Mouse (Mus musculus) limb, embryonic 15.5 days (tissue): Measurements from ENCODE around the gene Rwdd3. TPM values are rescaled to one million over a fixed set of nuclear protein-coding genes. Genes with fewer than 3 reads are reported as not detected.

Source experiments
- ATAC-seq: fragments of 200-750 bp; cut with Nextera tagmentation; 2 replicates; pipeline ENCODE4 v1.8.0; 2017; ENCODE audit warnings: low read depth, moderate TSS enrichment; ENCODE audit not compliant: insufficient number of reproducible peaks, low FRiP score, low TSS enrichment
- H3K27ac ChIP-seq: fragments of 300-500 bp; sonication (generic); 2 replicates; pipeline ENCODE4 v1.5.1; 2015; ENCODE audit warnings: moderate library complexity, mild to moderate bottlenecking, inconsistent platforms
- H3K27me3 ChIP-seq: fragments of 300-500 bp; sonication (generic); 2 replicates; pipeline ENCODE4 v1.6.1; 2015; ENCODE audit warnings: inconsistent platforms
- H3K36me3 ChIP-seq: fragments of 300-500 bp; sonication (generic); 2 replicates; pipeline ENCODE4 v1.6.1; 2015; ENCODE audit warnings: inconsistent platforms
- H3K4me1 ChIP-seq: fragments of 300-500 bp; sonication (generic); 2 replicates; pipeline ENCODE4 v1.6.1; 2015; ENCODE audit warnings: inconsistent platforms
- H3K4me2 ChIP-seq: fragments of 300-500 bp; sonication (generic); 2 replicates; pipeline ENCODE4 v1.6.1; 2015; ENCODE audit warnings: mild to moderate bottlenecking, inconsistent platforms
- H3K4me3 ChIP-seq: fragments of 300-500 bp; sonication (generic); 2 replicates; pipeline ENCODE4 v1.5.1; 2015; ENCODE audit warnings: mild to moderate bottlenecking, inconsistent platforms
- H3K9ac ChIP-seq: fragments of 300-500 bp; sonication (generic); 2 replicates; pipeline ENCODE4 v1.6.1; 2015; ENCODE audit warnings: inconsistent platforms
- H3K9me3 ChIP-seq: fragments of 300-500 bp; sonication (generic); 2 replicates; pipeline ENCODE4 v1.6.1; 2016; ENCODE audit warnings: inconsistent platforms
- WGBS: fragments of 180-500 bp; shearing (Covaris S2); methylation state at CpG from one replicate; pipeline ENCODE4 v1.1.7; 2015; 5-methylcytosine and 5-hydroxymethylcytosine counted together
- polyA plus RNA-seq: library from polyadenylated mRNA; unstranded; fragments of >200 nt; fragmentation: Nextera tagmentation; extraction: Ambion mirVana; gene quantifications from 2 replicates; pipeline ENCODE4 v1.2.1, GENCODE M21; 2015

The Rwdd3 gene
- polyA plus RNA-seq = 5.3 and 5.9 TPM in 2 replicates

DNA sequence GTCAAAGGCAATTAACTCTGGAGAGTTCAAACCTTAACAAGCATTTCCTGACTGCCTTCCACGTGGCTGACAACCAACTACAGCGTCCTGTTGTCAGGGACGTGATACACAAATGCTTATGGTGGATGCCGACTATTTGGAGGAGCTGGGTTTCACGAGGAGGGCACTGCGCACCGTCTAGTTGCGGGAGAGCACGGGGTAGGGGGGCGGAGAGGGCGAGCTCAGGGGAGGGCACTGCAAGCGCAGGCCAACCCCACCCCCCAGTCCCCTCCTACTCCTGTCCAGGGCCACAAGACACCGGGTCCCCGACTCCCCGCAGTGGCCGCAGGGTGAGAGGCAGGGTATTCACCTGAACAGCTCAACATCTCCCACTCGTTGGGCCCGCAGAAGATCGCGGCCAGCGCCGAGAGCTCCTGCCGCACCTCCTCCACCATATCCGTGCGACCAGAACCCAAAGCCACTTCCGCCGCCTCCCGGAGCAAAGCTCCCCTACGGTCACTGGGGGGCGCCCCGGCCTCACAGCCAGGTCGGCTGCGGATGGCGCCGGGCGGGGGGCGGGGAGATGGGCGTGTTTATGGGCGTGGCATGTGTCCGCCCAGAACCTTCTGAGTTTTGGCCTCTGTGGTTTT lies at the start of gene Rwdd3:
Gene Rwdd3 (minus strand): TSS at position 453 of the 629 bp plus-strand sequence.
- H3K9me3 ChIP-seq = no peaks in the 10 kb centered on the region
- H3K4me3 ChIP-seq = peak within 1 kb of the TSS; percentile 70
- peaks cover 3% of the 10 kb centered on the region; the same call in 1 of the 2 replicates for H3K4me1 ChIP-seq
- H3K36me3 ChIP-seq = no peaks in the 10 kb centered on the region
- H3K27me3 ChIP-seq = no peaks in the 10 kb centered on the region
- H3K4me2 ChIP-seq = peak within 1 kb of the TSS; percentile 80
- peak within 1 kb of the TSS; percentile 86 for H3K27ac ChIP-seq
- H3K9ac ChIP-seq = peak within 1 kb of the TSS; percentile 56
- WGBS = 0% methylated on average over 40 of the region's 40 CpGs
- peak; percentile 90 for ATAC-seq

DNA sequence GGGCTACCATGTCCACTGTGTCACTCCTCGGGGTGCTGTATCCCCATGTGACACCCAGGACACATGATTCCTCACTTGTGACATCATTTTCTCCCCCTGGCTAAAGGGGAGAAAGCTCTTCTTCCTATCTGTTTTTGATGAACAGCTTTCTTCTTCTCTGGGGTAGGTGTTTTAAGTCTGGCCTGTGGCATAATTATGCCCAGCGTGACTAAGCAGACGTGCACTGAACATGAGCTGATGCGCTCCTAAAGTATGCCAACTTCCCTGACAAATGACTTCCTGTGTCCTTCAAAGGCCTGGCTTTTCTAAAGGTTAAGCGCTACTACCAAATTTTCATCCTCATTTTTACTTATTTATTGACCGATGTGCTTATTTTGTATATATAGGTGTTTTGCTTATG lies 45.5 kb upstream of the Rwdd3 start:
- Histone ChIP-seq H3K4me1 (no peaks in the 10 kb centered on the region), H3K9ac (no peak overlapping the region), H3K27me3 (no peaks in the 10 kb centered on the region), H3K9me3 (no peaks in the 10 kb centered on the region), H3K4me2 (no peak overlapping the region), H3K27ac (no peak overlapping the region), H3K36me3 (no peaks in the 10 kb centered on the region), H3K4me3 (no peak overlapping the region)
- ATAC-seq = no peak
- 74% methylated on average over 6 of the region's 6 CpGs for WGBS

DNA sequence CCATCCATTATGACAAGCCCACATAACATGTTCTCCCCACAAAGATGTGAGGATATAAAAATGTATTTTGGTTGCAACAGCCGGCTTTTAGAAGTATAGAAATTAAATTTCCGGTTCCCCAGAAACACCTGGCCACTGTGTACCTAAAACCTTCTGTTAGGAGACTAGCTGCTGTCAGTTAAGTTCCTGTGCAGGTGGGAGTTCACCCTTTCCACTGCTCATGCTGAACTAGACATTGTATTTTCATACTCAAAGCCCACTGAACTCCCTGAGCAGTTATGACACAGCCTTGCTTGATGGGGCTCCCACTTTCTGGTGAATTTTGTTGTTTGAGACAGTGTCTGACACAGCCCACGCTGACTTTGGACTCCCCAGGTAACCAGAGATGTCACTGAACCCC lies 42.0 kb upstream of the Rwdd3 start:
- Histone ChIP-seq H3K4me2 (no peak overlapping the region), H3K4me1 (no peaks in the 10 kb centered on the region), H3K36me3 (no peaks in the 10 kb centered on the region), H3K9me3 (no peaks in the 10 kb centered on the region), H3K9ac (no peak overlapping the region), H3K27ac (no peak overlapping the region), H3K4me3 (no peak overlapping the region), H3K27me3 (no peaks in the 10 kb centered on the region)
- 67% methylated on average over 3 of the region's 3 CpGs for WGBS
- ATAC-seq = no peak

DNA sequence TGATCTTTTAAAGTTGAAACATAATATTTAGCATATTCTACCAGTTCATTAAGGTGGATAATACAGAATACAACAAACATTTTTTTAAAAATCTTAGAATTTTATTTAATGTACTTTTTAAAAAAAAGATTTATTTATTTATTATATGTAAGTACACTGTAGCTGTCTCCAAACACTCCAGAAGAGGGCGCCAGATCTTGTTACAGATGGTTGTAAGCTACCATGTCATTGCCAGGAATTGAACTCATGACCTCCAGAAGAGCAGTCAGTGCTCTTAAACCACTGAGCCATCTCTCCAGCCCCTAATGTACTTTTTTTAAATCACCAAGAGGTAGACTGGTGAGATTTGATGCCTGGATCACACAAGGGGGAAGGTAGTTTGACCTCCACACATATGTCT lies 40.7 kb upstream of the Rwdd3 start:
- Histone ChIP-seq H3K4me3 (no peak overlapping the region), H3K4me1 (no peaks in the 10 kb centered on the region), H3K27me3 (no peaks in the 10 kb centered on the region), H3K9me3 (no peaks in the 10 kb centered on the region), H3K4me2 (no peak overlapping the region), H3K9ac (no peak overlapping the region), H3K36me3 (no peaks in the 10 kb centered on the region), H3K27ac (no peak overlapping the region)
- WGBS = 44% methylated on average over 1 of the region's 1 CpGs
- ATAC-seq = no peak

DNA sequence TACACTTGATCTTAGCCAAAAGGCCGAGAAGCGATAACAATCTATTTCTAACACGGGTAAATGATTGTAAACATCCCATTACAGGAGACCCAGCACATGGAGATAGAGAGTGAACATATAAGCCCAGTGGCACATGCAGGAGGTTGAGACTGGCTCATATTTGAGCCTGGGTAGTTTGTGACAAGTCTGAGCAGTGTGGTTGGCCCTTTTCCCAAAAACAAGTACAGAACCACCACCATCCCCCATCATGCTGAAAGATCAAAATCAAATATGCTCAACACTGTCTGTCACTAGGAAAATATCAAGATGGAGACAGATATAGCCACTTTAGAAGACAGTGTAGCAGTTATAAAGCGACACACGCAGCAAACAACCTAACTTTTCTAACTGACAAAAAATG lies 37.5 kb upstream of the Rwdd3 start:
- Histone ChIP-seq H3K27me3 (no peaks in the 10 kb centered on the region), H3K4me3 (no peak overlapping the region), H3K4me2 (no peak overlapping the region), H3K4me1 (no peaks in the 10 kb centered on the region; the same call in 1 of the 2 replicates), H3K9me3 (no peaks in the 10 kb centered on the region), H3K36me3 (no peaks in the 10 kb centered on the region), H3K9ac (no peak overlapping the region), H3K27ac (no peak overlapping the region)
- WGBS = 86% methylated on average over 5 of the region's 5 CpGs
- no peak for ATAC-seq

DNA sequence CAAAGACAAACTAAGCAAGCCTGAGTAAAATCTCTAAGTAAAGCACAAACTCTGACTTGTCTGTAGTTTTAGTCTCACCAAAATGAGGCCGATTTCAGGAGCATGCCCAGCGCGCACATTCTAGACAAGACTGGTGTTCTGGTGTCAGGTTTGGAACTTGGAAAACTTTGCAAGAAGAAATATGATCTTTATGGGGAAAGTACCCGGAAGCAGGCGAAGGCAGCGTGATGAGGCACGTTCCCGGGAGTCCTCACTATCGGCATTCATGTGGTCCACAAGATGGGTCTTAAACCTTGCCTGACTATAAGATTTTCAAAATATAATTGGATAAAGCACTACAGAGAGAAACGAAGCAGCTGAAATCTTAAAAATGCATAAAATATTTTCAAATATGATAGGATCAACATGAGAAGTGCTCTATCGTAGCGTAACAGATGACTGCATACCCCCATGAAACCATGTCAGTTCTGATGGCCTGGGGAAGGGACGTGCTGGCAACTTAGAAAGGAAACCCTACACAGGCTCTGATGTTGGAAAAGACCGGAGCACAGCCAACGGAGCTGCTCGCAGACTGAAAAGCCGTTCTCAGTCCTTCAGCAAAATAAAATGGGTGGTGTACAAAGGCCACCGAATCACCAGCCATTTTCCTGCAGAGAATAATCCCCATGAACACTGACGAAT lies 34.8 kb upstream of the Rwdd3 start:
- H3K9me3 ChIP-seq = no peaks in the 10 kb centered on the region
- no peak for ATAC-seq
- H3K4me2 ChIP-seq = peak overlapping the region; percentile 31; the same call in 1 of the 2 replicates
- H3K27me3 ChIP-seq = no peaks in the 10 kb centered on the region
- no peak overlapping the region for H3K4me3 ChIP-seq
- no peak overlapping the region for H3K9ac ChIP-seq
- 48% methylated on average over 19 of the region's 19 CpGs for WGBS
- H3K27ac ChIP-seq = peak overlapping the region; percentile 30; the same call in 1 of the 2 replicates
- no peaks in the 10 kb centered on the region; the same call in 1 of the 2 replicates for H3K4me1 ChIP-seq
- no peaks in the 10 kb centered on the region for H3K36me3 ChIP-seq

DNA sequence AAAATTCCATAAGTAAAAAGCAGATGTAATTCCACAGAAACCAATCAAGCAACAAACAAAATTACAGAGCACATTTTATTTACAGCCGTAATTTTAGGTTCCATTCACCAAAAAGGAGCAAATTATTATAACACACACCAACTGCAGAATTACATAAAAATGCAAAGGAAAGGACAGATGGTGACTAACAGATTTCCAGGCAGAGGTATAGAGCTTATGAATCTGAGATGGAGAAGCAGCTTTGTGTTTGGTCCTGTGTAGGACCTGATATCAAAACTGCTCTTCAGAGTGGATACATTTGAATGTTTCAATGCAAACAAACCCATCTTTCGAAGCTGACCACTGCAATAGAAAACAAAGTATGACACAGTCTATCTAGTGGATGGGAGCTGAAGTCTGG lies 31.1 kb upstream of the Rwdd3 start:
- Histone ChIP-seq H3K9ac (no peak overlapping the region), H3K4me1 (no peaks in the 10 kb centered on the region; the same call in 1 of the 2 replicates), H3K4me3 (no peak overlapping the region), H3K9me3 (no peaks in the 10 kb centered on the region), H3K4me2 (no peak overlapping the region), H3K27ac (no peak overlapping the region), H3K27me3 (no peaks in the 10 kb centered on the region), H3K36me3 (no peaks in the 10 kb centered on the region)
- ATAC-seq = no peak
- 63% methylated on average over 2 of the region's 2 CpGs for WGBS

DNA sequence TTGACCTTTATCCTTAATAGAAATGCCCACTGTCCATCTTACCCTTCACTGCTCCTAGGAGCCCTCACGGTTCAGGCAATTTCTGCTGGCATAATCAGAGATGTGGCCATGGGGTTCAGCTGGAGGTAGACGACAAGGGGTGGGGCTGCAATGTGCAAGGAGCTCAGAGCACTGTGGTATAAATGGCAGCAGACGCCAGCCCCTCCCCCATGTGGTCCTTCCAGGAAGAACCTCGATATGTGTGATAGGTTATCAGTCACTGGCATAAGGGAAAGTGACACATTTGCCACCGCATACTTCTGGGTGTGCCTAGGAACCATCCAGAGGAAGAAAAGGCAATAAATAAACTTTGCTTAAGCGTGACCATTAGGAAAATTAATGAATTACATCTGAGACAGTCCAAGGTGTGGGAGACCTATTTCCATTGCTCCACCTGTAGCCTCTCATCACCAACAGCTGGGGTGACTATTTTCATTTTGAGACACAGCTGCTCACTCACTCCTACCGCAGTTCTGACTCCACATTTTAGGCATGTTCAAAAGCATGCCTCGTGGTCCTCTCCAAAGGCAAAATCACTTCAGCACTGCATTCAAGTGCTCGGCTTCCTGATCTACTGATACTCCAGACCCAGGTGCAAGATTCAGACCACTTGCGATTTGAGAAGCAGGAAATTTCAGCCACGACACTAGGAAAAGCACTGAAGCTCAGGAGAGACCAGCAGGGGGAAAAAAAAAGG lies 29.7 kb upstream of the Rwdd3 start:
- Histone ChIP-seq H3K9ac (no peak overlapping the region), H3K4me1 (no peaks in the 10 kb centered on the region; the same call in 1 of the 2 replicates), H3K9me3 (no peaks in the 10 kb centered on the region), H3K4me3 (no peak overlapping the region), H3K27ac (no peak overlapping the region), H3K4me2 (no peak overlapping the region), H3K27me3 (no peaks in the 10 kb centered on the region), H3K36me3 (no peaks in the 10 kb centered on the region)
- no peak for ATAC-seq
- 51% methylated on average over 11 of the region's 11 CpGs for WGBS

DNA sequence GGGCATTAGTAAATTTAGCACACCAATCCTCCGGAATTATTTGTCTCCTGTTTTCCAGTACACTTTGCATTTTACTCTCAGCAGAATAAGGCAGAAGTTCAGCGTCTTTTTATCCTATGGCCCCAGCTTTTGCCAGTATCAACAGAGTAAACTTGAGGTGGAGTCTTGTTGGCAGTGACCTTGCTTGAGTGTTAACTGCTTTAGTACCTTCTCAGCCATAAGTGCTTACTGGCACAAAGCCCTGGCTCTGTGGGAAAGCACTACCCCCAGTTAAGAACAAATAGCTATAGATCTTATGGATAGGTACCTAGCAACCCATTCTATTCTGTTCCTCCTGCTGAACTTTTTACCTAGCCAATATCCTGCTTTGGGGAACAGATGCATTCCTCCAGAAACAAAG lies 17.7 kb upstream of the Rwdd3 start:
- H3K9ac ChIP-seq = no peak overlapping the region
- no peak overlapping the region for H3K4me2 ChIP-seq
- H3K27me3 ChIP-seq = no peaks in the 10 kb centered on the region
- no peak overlapping the region for H3K27ac ChIP-seq
- no peaks in the 10 kb centered on the region for H3K4me1 ChIP-seq
- WGBS = 80% methylated on average over 2 of the region's 2 CpGs
- H3K9me3 ChIP-seq = no peaks in the 10 kb centered on the region
- no peak for ATAC-seq
- no peaks in the 10 kb centered on the region for H3K36me3 ChIP-seq
- no peak overlapping the region for H3K4me3 ChIP-seq

DNA sequence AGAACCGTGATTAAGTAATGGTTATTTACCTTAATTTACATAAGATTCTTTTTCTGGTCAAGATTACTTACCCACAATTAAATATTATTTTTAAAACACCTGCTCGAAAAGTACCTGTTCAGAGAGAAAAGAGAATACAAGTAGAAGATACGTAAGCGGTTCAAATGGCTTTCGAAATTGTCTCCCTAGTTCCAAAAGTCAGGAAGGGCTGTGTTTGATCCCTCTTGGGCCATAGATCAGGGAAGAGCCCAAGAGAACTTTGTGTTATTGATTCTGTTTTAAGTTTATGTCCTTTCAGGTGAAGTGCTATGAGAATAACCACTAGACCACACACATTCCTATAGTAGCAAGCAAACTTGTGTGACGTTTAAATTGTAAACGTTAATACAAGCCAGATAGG lies 16.0 kb upstream of the Rwdd3 start:
- no peak overlapping the region for H3K4me3 ChIP-seq
- H3K4me1 ChIP-seq = no peaks in the 10 kb centered on the region
- WGBS = 86% methylated on average over 7 of the region's 7 CpGs
- H3K4me2 ChIP-seq = no peak overlapping the region
- no peak overlapping the region for H3K27ac ChIP-seq
- no peaks in the 10 kb centered on the region for H3K9me3 ChIP-seq
- H3K9ac ChIP-seq = no peak overlapping the region
- no peak for ATAC-seq
- no peaks in the 10 kb centered on the region for H3K27me3 ChIP-seq
- no peaks in the 10 kb centered on the region for H3K36me3 ChIP-seq

DNA sequence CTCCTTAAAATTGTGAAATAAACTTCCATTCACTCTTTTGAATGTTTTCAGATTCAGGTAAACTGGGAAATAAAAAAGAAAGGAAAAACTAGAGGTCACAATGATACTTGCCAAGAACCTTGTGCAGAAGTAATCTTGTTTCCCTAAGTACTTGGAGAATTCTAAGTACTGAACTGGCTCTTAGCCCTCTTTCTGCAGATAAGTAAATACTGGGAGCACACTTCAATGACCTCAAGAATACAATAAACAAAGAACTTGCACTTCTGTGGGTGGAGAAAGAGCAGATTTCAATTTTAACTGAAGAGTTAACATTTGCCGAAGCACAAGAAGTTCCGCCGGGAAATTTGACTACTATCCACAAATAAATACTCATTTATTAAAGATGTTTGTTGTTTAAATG lies 15.4 kb upstream of the Rwdd3 start:
- H3K27me3 ChIP-seq = no peaks in the 10 kb centered on the region
- no peaks in the 10 kb centered on the region for H3K4me1 ChIP-seq
- no peak for ATAC-seq
- H3K4me3 ChIP-seq = no peak overlapping the region
- WGBS = 88% methylated on average over 3 of the region's 3 CpGs
- no peaks in the 10 kb centered on the region for H3K36me3 ChIP-seq
- H3K27ac ChIP-seq = no peak overlapping the region
- no peak overlapping the region for H3K4me2 ChIP-seq
- H3K9ac ChIP-seq = no peak overlapping the region
- no peaks in the 10 kb centered on the region for H3K9me3 ChIP-seq

DNA sequence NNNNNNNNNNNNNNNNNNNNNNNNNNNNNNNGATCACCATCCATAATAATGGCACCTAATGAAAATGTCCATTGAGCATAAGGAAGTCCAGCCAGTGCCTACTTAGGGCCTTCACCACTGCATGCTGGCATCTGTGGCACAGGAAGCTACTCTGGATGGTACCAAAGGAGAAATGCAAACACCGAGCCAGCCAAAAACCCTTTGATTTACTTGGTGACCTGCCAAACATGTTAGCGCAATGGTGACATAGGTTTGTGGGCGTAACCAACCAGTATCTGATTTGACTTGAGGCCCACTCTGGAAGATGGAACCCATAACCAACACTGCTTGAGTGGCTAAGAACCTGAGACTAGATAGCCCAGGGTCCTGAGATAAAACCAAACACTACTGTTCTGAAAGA lies 13.7 kb upstream of the Rwdd3 start:
- no peak for ATAC-seq

More for the DNA sequence above, 13.7 kb upstream of the Rwdd3 start:
- H3K9me3 ChIP-seq = no peaks in the 10 kb centered on the region
- 89% methylated on average over 3 of the region's 3 CpGs for WGBS
- H3K4me2 ChIP-seq = no peak overlapping the region
- H3K4me3 ChIP-seq = no peak overlapping the region
- no peaks in the 10 kb centered on the region for H3K4me1 ChIP-seq
- no peaks in the 10 kb centered on the region for H3K27me3 ChIP-seq
- no peak overlapping the region for H3K27ac ChIP-seq
- H3K36me3 ChIP-seq = no peaks in the 10 kb centered on the region
- no peak overlapping the region for H3K9ac ChIP-seq
